Mouse (Mus musculus) frontal cortex, postnatal 25 days (tissue): ENCODE measurements around the gene Edem1.
A peak's percentile ranks its signal among the peaks of the same experiment; 100 is the strongest.

Experiments
- DNase-seq, 2 experiments: peaks; one replicate each; pipeline ENCODE4 v3.0.0; 2022; ENCODE audit warnings: low spot score in 2 of 2

The Edem1 gene

GRCm38 (mm10) chr6:108875344-108875743 lies 46.9 kb downstream of the Edem1 start:
- no peak for DNase-seq

- DNase-seq = no peak
Measured at GRCm38 (mm10) chr6:108876052-108876451, 47.6 kb downstream of the Edem1 start.

DNA sequence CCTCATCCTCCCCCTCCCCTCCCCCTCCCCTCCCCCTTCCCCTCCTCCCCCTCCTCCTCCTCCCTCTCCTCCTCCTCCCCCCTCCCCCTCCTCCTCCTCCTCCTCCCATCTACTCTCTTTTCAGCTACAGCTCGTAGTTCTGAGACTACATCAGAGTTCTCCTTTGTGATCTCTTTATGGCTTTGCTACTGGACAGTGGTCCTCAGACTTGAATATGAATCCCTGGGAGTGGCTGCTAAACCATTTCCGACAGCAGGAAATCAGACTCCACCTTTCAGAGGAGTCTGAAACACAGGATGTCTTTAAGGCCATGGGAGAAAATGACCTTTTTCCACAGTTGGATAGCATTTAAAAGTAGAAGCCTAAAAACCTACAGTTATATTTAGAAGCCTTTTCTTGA lies 48.0 kb downstream of the Edem1 start:
- DNase-seq = no peak

DNA sequence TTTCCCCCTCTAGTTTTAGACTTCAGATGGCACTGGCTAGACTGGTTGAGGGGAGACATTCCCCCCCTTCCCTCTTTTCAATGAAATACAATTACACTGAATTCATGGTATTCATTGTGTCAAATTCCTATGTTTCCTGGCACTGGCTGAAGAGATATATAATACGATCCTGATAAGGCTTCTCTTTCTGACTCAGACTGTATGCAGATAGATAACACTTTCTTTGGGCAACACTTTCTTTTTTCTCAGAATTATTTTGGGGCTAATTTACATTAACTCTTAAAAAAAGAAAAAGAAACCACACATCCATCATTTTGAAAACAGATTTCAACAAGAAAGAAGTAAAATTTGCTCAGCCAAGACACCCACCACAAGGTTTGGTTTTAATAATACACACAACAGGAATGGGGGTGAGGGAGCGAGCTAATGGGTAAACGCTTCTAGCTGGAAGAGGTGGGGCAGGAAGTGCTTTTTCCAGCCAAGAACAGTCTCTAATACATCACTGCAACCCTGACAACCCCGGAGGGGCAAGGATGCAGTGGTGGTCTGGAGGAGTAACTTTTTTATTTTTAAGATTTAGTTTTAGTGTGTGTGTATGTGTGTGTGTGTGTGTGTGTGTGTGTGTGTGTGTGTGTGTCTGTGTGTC lies 52.0 kb downstream of the Edem1 start:
- no peak for DNase-seq

GRCm38 (mm10) chr6:108881074-108881473 lies 52.6 kb downstream of the Edem1 start:
- DNase-seq = no peak

- DNase-seq = no peak
Measured at GRCm38 (mm10) chr6:108883826-108884225, 55.4 kb downstream of the Edem1 start.

GRCm38 (mm10) chr6:108884603-108885002 lies 56.2 kb downstream of the Edem1 start:
- DNase-seq = no peak

DNA sequence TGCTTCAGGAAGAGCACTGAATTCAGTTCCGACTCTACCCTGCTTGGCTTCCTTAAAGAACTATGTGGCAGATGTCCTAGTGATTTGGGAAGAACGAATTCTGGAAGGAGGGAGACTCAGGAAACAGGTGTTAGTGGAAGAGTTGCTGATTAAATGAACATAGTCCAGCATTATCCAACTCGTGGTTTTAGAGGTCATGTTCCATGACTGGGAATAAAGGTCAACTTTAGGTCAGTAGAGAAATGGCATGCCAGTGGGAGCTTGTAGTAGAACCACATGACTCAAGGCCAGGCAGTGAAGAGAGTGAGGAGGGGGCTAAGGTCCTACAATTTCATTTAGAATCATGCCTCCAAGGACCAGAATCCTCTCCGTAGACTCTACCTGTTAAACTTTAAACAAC lies 57.9 kb downstream of the Edem1 start:
- DNase-seq = no peak

GRCm38 (mm10) chr6:108892589-108892988 lies 64.1 kb downstream of the Edem1 start:
- no peak for DNase-seq

DNA sequence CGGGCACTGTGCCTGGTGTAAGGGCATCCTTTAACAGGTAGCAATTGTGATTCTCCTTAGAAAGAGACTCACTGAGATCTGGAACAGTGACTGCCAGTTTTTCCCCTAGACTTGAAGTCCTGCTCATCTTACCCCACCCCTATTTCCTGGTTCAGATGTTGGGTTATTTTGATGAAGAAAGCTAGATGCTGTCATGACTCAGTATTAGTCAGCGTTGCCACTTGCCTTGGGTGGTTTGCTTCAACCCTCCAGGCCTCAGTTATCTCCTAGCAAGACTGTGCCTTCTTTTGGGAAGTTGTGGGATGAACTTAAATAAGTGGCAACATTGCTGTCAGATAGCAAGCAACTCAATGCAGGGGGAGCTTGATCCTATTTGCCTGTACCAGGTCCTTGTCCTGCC lies 66.7 kb downstream of the Edem1 start:
- DNase-seq = no peak

DNA sequence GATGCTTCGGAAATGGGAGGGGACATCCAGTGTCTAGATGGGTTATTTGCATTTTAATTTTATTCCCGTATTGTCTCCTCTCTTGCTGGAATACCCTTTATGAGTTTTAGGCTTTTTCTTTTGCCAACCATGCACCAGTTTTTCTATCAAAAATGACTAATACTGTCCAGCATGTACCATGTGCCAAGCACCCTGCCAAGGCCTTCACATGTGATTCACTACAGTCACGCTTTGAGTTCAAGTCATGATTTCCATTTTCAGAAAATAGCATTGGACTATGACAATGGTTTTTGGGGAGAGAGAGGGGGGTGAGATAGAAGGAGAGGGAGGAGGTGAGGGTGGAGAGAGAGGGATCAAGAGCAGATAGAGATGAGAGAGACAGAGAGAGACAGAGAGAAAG lies 67.5 kb downstream of the Edem1 start:
- no peak for DNase-seq

DNA sequence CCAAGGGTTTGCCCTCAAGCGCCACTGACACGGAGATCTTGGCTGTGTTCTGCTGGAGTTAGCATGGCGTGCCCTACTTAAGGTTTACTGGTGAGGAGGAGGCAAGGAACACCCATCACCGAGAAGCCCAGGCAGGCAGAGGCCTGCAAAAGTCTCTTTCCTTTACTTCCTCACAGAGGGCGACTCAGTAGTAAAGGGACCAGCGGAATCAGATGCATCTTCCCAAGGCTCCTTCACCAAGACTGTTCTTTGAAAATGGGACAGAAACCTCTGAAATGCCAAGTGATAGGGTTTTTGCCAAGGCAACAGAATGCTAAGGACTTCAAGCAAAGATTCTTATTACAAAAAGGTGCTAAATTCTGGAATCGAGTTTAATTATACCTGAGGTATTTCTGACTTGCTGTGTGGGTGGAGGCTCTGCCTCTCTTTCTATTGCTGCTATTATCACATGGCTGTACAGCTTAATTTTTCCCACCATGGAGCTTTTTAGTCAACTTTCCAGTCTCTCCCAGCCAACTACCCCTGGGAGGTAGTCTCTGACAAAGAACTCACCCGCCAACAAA lies 68.2 kb downstream of the Edem1 start:
- DNase-seq = peak in 1 of 2 experiments; percentile 18

GRCm38 (mm10) chr6:108899231-108899630 lies 70.8 kb downstream of the Edem1 start:
- no peak for DNase-seq

DNA sequence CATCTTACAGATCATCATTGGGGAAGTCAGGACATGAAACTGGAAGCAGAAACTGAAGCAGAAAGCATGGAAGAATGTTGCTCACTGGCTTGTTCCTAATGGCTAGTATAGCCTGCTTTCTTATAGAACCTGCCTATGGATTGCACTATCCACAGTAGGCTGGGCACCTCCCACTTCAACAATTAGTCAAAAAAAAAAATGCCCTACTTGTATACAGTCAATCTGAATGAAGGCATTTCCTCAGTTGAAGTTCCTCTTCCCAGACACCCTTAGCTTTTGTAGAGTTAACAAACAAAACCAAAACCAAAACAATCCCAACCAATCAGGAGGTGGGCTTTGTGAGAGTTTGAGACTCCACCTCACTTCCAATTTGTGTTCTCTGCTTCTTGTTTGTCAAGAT lies 73.7 kb downstream of the Edem1 start:
- DNase-seq = no peak

DNA sequence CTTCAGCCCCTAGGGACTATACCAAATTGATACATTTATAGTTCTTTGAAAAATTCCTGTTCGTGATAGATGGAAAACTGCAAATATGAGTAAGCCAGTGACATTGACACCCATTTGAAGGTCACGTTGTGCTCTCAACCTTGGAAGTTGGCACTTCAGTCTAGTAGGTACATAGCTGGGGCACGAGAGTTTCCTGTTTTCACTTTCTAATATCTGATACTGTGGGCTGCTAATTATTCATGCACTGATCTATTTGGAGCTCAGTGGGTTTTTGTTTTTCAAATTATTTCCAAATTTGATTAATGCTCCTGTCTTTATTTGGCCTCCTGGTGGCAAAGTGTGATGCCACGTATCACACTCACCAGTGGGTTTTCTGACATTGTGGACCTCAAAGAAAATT lies 74.8 kb downstream of the Edem1 start:
- DNase-seq = no peak

DNA sequence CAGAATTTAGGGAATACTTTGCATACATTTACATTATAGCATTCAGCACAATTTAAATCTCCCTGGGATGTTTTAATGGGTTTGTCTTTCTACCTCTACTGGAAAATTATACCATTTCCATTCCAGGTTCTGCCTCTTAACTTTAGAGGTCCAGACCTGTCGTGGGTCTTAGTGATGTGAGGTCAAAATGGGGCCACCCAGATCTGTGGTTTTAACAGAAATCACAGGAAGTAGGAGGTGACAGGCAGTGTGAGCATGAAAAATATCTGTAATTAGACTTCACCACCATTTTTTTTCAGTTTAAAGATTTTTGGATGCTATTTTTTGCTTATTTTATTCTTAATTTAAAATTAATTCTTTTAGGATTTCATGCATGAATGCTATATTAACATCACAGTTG lies 78.1 kb downstream of the Edem1 start:
- no peak for DNase-seq
